16 mouse cellular contexts compared by ENCODE assay signal in genomic region chr3:95025202-95025601, GRCm38 (mm10). TPM values are rescaled to one million over a fixed set of nuclear protein-coding genes. Genes with fewer than 3 reads are reported as not detected.
DNase-seq lines count a peak whose midpoint lies in the region; ATAC-seq lines count a peak whose summit lies in the region.
"Had no signal": no experiment of that assay in that cellular context is flagged by ENCODE, and none has a peak within 500 bp of the region (broad histone marks: within the 10 kb centered on the region; RNA-seq: fewer than 3 reads in every experiment).

No protein-coding gene starts in this region.

- H3K36me3 ChIP-seq in forebrain, embryonic 10.5 days (replicated peaks) = peaks cover 16% of the 10 kb centered on the region
- H3K36me3 ChIP-seq in forebrain, embryonic 16.5 days (ENCODE audit: control insufficient read depth, insufficient read depth) = peaks cover 2% of the 10 kb centered on the region; the same call in 1 of the 2 replicates
- peaks cover 8% of the 10 kb centered on the region; the same call in 1 of the 2 replicates for H3K36me3 ChIP-seq in hindbrain, embryonic 12.5 days
- H3K36me3 ChIP-seq in hindbrain, embryonic 13.5 days = peaks cover 7% of the 10 kb centered on the region; the same call in 1 of the 2 replicates
- peaks cover 12% of the 10 kb centered on the region for H3K36me3 ChIP-seq in liver, embryonic 12.5 days

- 63% methylated on average over 5 of the region's 5 CpGs for WGBS in forebrain, embryonic 10.5 days
- WGBS in forebrain, embryonic 16.5 days = 57% methylated on average over 5 of the region's 5 CpGs
- WGBS in hindbrain, embryonic 12.5 days = 55% methylated on average over 5 of the region's 5 CpGs
- 42% methylated on average over 5 of the region's 5 CpGs for WGBS in hindbrain, embryonic 13.5 days
- 28% methylated on average over 5 of the region's 5 CpGs for WGBS in liver, embryonic 12.5 days (ENCODE audit: insufficient replicate concordance)

- H3K27me3 ChIP-seq in forebrain, embryonic 10.5 days (ENCODE audit: poor library complexity, severe bottlenecking) = no peaks in the 10 kb centered on the region
- no peaks in the 10 kb centered on the region for H3K27me3 ChIP-seq in forebrain, embryonic 16.5 days (replicated peaks; ENCODE audit: control insufficient read depth, insufficient read depth, low read length)
- no peaks in the 10 kb centered on the region for H3K27me3 ChIP-seq in hindbrain, embryonic 12.5 days
- H3K27me3 ChIP-seq in hindbrain, embryonic 13.5 days = no peaks in the 10 kb centered on the region
- H3K27me3 ChIP-seq in liver, embryonic 12.5 days (replicated peaks) = no peaks in the 10 kb centered on the region
- H3K27me3 ChIP-seq: forebrain, embryonic 12.5 days; megakaryocyte, embryonic 14.5 days had no signal

- H3K4me1 ChIP-seq in forebrain, embryonic 10.5 days = peaks cover 30% of the 10 kb centered on the region
- peaks cover 4% of the 10 kb centered on the region; the same call in 1 of the 2 replicates for H3K4me1 ChIP-seq in forebrain, embryonic 16.5 days (replicated peaks; ENCODE audit: control insufficient read depth, insufficient read depth, low read length)
- peaks cover 13% of the 10 kb centered on the region for H3K4me1 ChIP-seq in hindbrain, embryonic 12.5 days
- H3K4me1 ChIP-seq in hindbrain, embryonic 13.5 days (replicated peaks) = peaks cover 10% of the 10 kb centered on the region; the same call in 1 of the 2 replicates
- peaks cover 43% of the 10 kb centered on the region for H3K4me1 ChIP-seq in liver, embryonic 12.5 days

- ATAC-seq in forebrain, embryonic 16.5 days = no peak
- 0 out of 2 replicates have a peak, but pooled peaks have one; percentile 7 for ATAC-seq in hindbrain, embryonic 12.5 days (ENCODE audit: low FRiP score)
- ATAC-seq in hindbrain, embryonic 13.5 days (ENCODE audit: low FRiP score) = no peak
- ATAC-seq in liver, embryonic 12.5 days = peak; percentile 39
- ATAC-seq in monocyte, adult 5-6 weeks (replicated peaks; ENCODE audit: insufficient number of reproducible peaks, low FRiP score, low TSS enrichment, poor library complexity, severe bottlenecking) = no peak
- ATAC-seq: activated CD4-positive, CD25-positive, alpha-beta regulatory T cell, adult 4 months had no signal

- H3K4me3 ChIP-seq in forebrain, embryonic 10.5 days = no peak overlapping the region
- H3K4me3 ChIP-seq in forebrain, embryonic 16.5 days (replicated peaks; ENCODE audit: low read length) = no peak overlapping the region
- H3K4me3 ChIP-seq in hindbrain, embryonic 12.5 days = no peak overlapping the region
- no peak overlapping the region for H3K4me3 ChIP-seq in hindbrain, embryonic 13.5 days
- peak overlapping the region; percentile 22 for H3K4me3 ChIP-seq in liver, embryonic 12.5 days
- H3K4me3 ChIP-seq: forebrain, embryonic 12.5 days; left cerebral cortex, adult 2 months had no signal

- peak overlapping the region; percentile 44; the same call in 1 of the 2 replicates for H3K27ac ChIP-seq in forebrain, embryonic 10.5 days
- H3K27ac ChIP-seq in forebrain, embryonic 16.5 days (ENCODE audit: low read length) = no peak overlapping the region
- H3K27ac ChIP-seq in hindbrain, embryonic 12.5 days = no peak overlapping the region
- no peak overlapping the region for H3K27ac ChIP-seq in hindbrain, embryonic 13.5 days
- peak overlapping the region; percentile 47; the same call in 1 of the 2 replicates for H3K27ac ChIP-seq in liver, embryonic 12.5 days
- H3K27ac ChIP-seq: hindbrain, postnatal 0 days; left cerebral cortex, adult 2 months had no signal

- DNase-seq in forebrain, embryonic 10.5 days (ENCODE audit: extremely low spot score, low spot score) = no peak
- DNase-seq in lung, postnatal 36 days = peak; percentile 20
- DNase-seq in lung, postnatal 4 days = no peak
- DNase-seq: adrenal gland, postnatal 25 days; cerebellum, adult 8-10 months; thymus, postnatal 4 days had no signal

- no peak overlapping the region for H3K4me2 ChIP-seq in forebrain, embryonic 16.5 days (ENCODE audit: low read length)
- no peak overlapping the region for H3K4me2 ChIP-seq in hindbrain, embryonic 12.5 days (replicated peaks)
- no peak overlapping the region for H3K4me2 ChIP-seq in hindbrain, embryonic 13.5 days
- peak overlapping the region; percentile 52 for H3K4me2 ChIP-seq in liver, embryonic 12.5 days
- H3K4me2 ChIP-seq: forebrain, embryonic 12.5 days had no signal

- H3K9ac ChIP-seq in forebrain, embryonic 16.5 days (replicated peaks; ENCODE audit: low read depth, low read length) = no peak overlapping the region
- no peak overlapping the region for H3K9ac ChIP-seq in hindbrain, embryonic 12.5 days
- no peak overlapping the region for H3K9ac ChIP-seq in hindbrain, embryonic 13.5 days
- H3K9ac ChIP-seq in liver, embryonic 12.5 days = peak overlapping the region; percentile 56
- H3K9ac ChIP-seq: forebrain, embryonic 12.5 days had no signal

- no peaks in the 10 kb centered on the region for H3K9me3 ChIP-seq in forebrain, embryonic 10.5 days
- H3K9me3 ChIP-seq in forebrain, embryonic 16.5 days (ENCODE audit: control insufficient read depth, low read length) = no peaks in the 10 kb centered on the region
- H3K9me3 ChIP-seq in hindbrain, embryonic 12.5 days (replicated peaks) = no peaks in the 10 kb centered on the region
- H3K9me3 ChIP-seq in hindbrain, embryonic 13.5 days = no peaks in the 10 kb centered on the region
- no peaks in the 10 kb centered on the region for H3K9me3 ChIP-seq in liver, embryonic 12.5 days (replicated peaks)
- H3K9me3 ChIP-seq: forebrain, embryonic 12.5 days; megakaryocyte, embryonic 14.5 days had no signal

RNA-seq across cellular contexts. Expression of gene Zfp687, which starts 10.0 kb away (rescaled TPM):
- polyA plus RNA-seq in forebrain, embryonic 10.5 days (2016; fragmentation: Nextera tagmentation; extraction: Ambion mirVana) = 42.1 and 44.3 TPM in 2 replicates
- 20.0 and 20.7 TPM in 2 replicates for polyA plus RNA-seq in forebrain, embryonic 16.5 days (2015; fragmentation: Nextera tagmentation; extraction: Ambion mirVana)
- polyA plus RNA-seq in hindbrain, embryonic 12.5 days (2016; fragmentation: Nextera tagmentation; extraction: Ambion mirVana) = 31.8 and 32.8 TPM in 2 replicates
- 21.6 and 22.8 TPM in 2 replicates for polyA plus RNA-seq in hindbrain, embryonic 13.5 days (2015; fragmentation: Nextera tagmentation; extraction: Ambion mirVana)
- 12.6 and 14.4 TPM in 2 replicates for polyA plus RNA-seq in liver, embryonic 12.5 days (2016; fragmentation: Nextera tagmentation; extraction: Ambion mirVana)
- total RNA-seq in monocyte, adult 5-6 weeks (2017) = 17.3 to 33.2 TPM (median 29.2 TPM) in 3 replicates

RNA-seq across cellular contexts. Expression of gene Psmd4, which starts 17.2 kb away (rescaled TPM):
- polyA plus RNA-seq in forebrain, embryonic 10.5 days (2016; fragmentation: Nextera tagmentation; extraction: Ambion mirVana) = 346 and 351 TPM in 2 replicates
- 286 and 291 TPM in 2 replicates for polyA plus RNA-seq in forebrain, embryonic 16.5 days (2015; fragmentation: Nextera tagmentation; extraction: Ambion mirVana)
- polyA plus RNA-seq in hindbrain, embryonic 12.5 days (2016; fragmentation: Nextera tagmentation; extraction: Ambion mirVana) = 263 and 276 TPM in 2 replicates
- polyA plus RNA-seq in hindbrain, embryonic 13.5 days (2015; fragmentation: Nextera tagmentation; extraction: Ambion mirVana) = 269 and 277 TPM in 2 replicates
- 216 and 229 TPM in 2 replicates for polyA plus RNA-seq in liver, embryonic 12.5 days (2016; fragmentation: Nextera tagmentation; extraction: Ambion mirVana)
- total RNA-seq in monocyte, adult 5-6 weeks (2017) = 201 to 282 TPM (median 263 TPM) in 3 replicates

RNA-seq across cellular contexts. Expression of gene Pi4kb, which starts 50.7 kb away (rescaled TPM):
- 20.1 and 21.7 TPM in 2 replicates for polyA plus RNA-seq in forebrain, embryonic 10.5 days (2016; fragmentation: Nextera tagmentation; extraction: Ambion mirVana)
- 26.4 and 29.7 TPM in 2 replicates for polyA plus RNA-seq in forebrain, embryonic 16.5 days (2015; fragmentation: Nextera tagmentation; extraction: Ambion mirVana)
- 24.8 and 26.9 TPM in 2 replicates for polyA plus RNA-seq in hindbrain, embryonic 12.5 days (2016; fragmentation: Nextera tagmentation; extraction: Ambion mirVana)
- 23.2 and 24.7 TPM in 2 replicates for polyA plus RNA-seq in hindbrain, embryonic 13.5 days (2015; fragmentation: Nextera tagmentation; extraction: Ambion mirVana)
- 12.6 and 13.1 TPM in 2 replicates for polyA plus RNA-seq in liver, embryonic 12.5 days (2016; fragmentation: Nextera tagmentation; extraction: Ambion mirVana)
- total RNA-seq in monocyte, adult 5-6 weeks (2017) = 25.2 to 29.9 TPM (median 27.2 TPM) in 3 replicates

Comparison
In these comparisons a context has a peak if more than half of its experiments do, and no peak if none do; other contexts are left out.
1. H3K27ac ChIP-seq: peak in forebrain, embryonic 10.5 days (single experiment) and liver, embryonic 12.5 days (single experiment); none in forebrain, embryonic 16.5 days (single experiment), hindbrain, embryonic 12.5 days (single experiment) and hindbrain, embryonic 13.5 days (single experiment).
2. ATAC-seq: peak in hindbrain, embryonic 12.5 days (single experiment) and liver, embryonic 12.5 days (single experiment); none in forebrain, embryonic 16.5 days (single experiment), hindbrain, embryonic 13.5 days (single experiment) and monocyte, adult 5-6 weeks (single experiment).